Mouse (Mus musculus) heart, adult 10 weeks (tissue): Measurements from ENCODE around the gene Tmem106a. TPM values are rescaled to one million over a fixed set of nuclear protein-coding genes. Genes with fewer than 3 reads are reported as not detected.

Source experiments
- polyA plus RNA-seq: library from polyadenylated mRNA; stranded (reverse); fragments of 350-450 nt; fragmentation: Illumina TruSeq; extraction: RNeasy Lipid Tissue Mini Kit (QIAGEN cat#74804); gene quantifications from one replicate; pipeline ENCODE4 v1.2.3, GENCODE M21; 2014; ENCODE audit warnings: low read depth, low replicate concordance

Gene Tmem106a
- 4.6 TPM for polyA plus RNA-seq

DNA sequence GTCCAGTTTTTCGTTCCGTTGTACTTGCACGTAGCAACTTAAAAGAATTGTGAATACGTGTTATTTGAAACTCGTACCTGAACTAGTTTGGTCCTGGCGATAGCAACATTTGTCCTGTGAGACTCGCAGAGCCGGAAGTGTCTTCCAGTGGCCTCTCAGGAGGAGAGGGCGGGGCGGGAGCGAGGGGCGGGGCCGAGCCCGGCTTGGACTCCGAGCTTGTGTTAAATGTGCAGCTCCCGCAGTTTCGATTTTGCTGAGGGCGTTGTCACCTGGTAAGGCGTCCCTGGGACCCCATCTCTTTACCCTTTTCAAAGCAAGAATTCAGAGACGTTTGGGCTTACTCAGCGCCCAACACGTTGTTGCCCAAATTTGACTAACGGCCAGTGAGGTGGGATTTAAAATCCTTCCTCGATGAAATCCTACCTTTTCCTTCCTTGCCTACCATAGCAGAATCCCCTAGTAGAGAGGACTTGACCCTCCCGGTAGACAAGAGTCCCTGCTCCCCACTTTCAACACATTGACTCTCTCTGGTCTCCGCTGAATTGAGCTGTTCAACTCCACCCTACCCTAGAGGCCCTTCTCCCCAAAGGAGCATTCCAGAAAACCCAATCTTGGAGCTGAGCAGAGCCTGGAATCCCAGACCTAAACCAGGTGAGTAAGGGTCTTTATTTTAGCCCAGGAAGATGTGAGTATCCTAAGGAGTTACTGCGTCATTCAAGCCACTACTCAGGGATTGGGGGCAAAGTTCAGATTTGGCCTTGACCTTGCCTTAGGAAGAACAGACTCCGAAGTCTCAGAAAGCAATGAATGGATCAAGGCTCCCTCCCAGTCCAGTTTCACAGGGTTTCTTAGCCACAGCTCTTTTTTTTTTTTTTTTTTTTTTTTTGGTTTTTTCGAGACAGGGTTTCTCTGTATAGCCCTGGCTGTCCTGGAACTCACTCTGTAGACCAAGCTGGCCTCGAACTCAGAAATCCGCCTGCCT, at the start of gene Tmem106a:
Tmem106a (plus strand) TSS at position 189 of the 982 bp plus-strand sequence.

DNA sequence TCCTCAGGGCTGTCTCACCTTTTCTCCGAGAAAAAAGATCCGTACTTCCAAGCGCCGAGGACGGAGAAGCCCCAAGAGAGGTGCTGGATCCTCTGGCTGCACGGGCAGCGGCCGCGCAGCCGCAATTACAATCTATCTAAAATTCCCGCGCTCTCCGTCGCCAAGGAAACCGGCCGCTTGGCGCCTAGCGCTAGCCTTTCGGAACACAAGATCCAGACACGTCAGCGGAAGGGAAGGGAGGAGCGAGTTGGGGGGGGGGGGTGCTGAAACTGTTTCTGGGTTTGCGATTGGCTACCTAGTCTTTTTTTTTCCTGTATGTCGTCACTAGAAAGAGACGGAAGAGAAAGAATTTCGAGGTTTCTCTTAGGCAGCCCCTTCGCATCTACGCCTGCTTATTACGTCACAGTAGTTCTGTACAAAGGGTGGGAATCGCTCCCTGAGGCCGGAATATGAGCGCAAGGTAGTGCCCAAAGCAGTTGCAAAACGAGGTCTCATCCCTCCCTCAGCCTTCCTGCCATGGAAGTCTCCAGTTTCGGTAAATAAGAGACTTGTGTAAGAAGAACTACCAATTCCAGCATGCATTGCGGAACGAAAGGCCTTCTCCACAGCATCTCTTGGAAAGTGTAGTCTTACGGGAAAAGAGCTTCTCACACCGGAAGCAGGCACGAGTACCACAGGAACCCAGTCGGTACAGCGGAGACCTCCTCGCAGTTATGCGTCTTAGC, 30.1 kb upstream of the Tmem106a start, which contains the start of the genes Brca1 and Nbr1:
Brca1 (minus strand) TSS at position 205 of the 725 bp plus-strand sequence.
Nbr1 (plus strand) TSS at position 399 of the 725 bp plus-strand sequence.

DNA sequence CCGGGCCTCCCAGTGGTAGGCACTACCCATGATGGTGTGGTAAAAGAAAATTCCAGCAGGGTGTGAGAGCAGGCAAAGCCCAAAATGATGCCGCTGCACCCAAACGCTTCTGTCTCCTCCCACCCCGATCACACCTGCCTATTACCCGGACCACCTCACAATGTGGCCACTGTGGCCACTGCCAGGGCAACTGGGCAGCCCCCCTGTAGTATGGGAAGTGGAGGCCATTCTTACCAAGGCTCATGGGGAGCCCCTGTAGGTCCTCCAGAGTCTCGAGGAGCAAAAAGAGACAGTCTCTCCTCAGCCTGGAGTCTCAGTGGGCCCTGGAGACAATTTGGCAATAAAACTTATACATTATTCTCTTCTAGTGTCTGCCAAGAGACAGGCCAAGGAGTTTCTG, 17.1 kb downstream of the Tmem106a start, which contains the start of gene Gm11634:
Gm11634 (minus strand) TSS at position 101 of the 400 bp plus-strand sequence.

DNA sequence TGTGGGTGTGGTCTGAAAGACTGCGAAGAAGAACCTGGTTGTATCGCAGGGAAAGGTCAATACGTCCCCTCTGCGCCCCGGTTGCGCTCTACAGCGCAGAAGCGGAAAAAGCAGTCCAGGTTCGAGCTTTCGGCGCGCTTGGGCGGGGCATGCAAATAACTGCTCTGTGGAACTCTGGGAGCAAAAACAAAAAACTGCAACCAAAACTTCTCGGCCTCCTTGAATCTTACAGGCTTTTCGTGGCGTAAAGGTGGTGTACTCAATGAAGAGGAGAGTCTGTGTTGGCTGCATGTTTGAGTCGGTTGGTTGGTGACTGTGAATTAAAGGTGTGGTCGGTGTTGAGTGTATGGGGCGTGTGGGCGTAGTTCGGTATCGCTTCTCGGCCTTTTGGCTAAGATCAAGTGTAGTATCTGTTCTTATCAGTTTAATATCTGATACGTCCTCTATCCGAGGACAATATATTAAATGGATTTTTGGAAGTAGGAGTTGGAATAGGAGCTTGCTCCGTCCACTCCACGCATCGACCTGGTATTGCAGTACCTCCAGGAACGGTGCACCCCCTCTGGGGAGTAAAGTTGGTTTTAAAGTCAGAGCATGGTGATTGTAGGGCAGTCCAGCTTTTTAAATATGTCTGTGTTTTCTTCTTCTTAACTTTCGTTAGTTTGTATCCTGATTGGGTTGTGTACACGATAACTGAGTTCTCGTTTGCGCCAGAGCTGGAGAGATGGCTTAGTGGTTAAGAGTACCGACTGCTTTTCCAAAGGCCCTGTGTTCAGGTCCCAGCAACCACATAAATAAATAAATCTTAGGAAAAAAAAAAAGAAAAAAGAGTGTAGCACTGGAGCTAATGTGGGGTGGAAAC, 45.2 kb downstream of the Tmem106a start, which contains the start of gene Rdm1:
Rdm1 (plus strand) TSS at position 201 of the 862 bp plus-strand sequence.

Other genes with a start within 250 kb of the Tmem106a start
- gene G6pc, start 214.7 kb upstream of the Tmem106a start, polyA plus RNA-seq = 0.24 TPM
- 46.6 TPM for gene Aarsd1, start 164.6 kb upstream of the Tmem106a start, polyA plus RNA-seq
- 2.9 TPM for gene Gm27029, start 157.4 kb upstream of the Tmem106a start, polyA plus RNA-seq
- 9.5 TPM for gene Rundc1, start 157.2 kb upstream of the Tmem106a start, polyA plus RNA-seq
- 71.9 TPM for gene Ptges3l, start 156.9 kb upstream of the Tmem106a start, polyA plus RNA-seq
- 319 TPM for gene Rpl27, start 139.9 kb upstream of the Tmem106a start, polyA plus RNA-seq
- gene Ifi35, start 133.8 kb upstream of the Tmem106a start, polyA plus RNA-seq = 28.4 TPM
- 7.1 TPM for gene Rnd2, start 117.2 kb upstream of the Tmem106a start, polyA plus RNA-seq
- gene Vat1, start 116.0 kb upstream of the Tmem106a start, polyA plus RNA-seq = 21.1 TPM
- not detected for gene Brca1, start 30.3 kb upstream of the Tmem106a start, polyA plus RNA-seq
- gene Nbr1, start 30.1 kb upstream of the Tmem106a start, polyA plus RNA-seq = 100.0 TPM
- gene Gm11634, start 17.0 kb downstream of the Tmem106a start, polyA plus RNA-seq = not detected
- gene Rdm1, start 45.0 kb downstream of the Tmem106a start, polyA plus RNA-seq = 54.8 TPM
- gene Arl4d, start 83.3 kb downstream of the Tmem106a start, polyA plus RNA-seq = 21.8 TPM
- 12.0 TPM for gene Dhx8, start 150.7 kb downstream of the Tmem106a start, polyA plus RNA-seq
- gene Etv4, start 203.1 kb downstream of the Tmem106a start, polyA plus RNA-seq = 0.47 TPM